Mouse (Mus musculus) testis, adult 2 months (tissue): ENCODE data around the gene Tmem160.

Experiments
- CTCF ChIP-seq: fragments of 200-500 bp; IDR thresholded peaks from 2 replicates; pipeline ENCODE4 v1.5.1; 2012; ENCODE audit warnings: low read depth, mild to moderate bottlenecking, inconsistent platforms, low read length, moderate library complexity; ENCODE audit not compliant: control insufficient read depth, insufficient read depth, insufficient replicate concordance
- POLR2A ChIP-seq: fragments of 200-500 bp; IDR thresholded peaks from 2 replicates; pipeline ENCODE4 v1.6.1; 2012; ENCODE audit warnings: low read depth, mild to moderate bottlenecking, inconsistent platforms, low read length, moderate library complexity; ENCODE audit not compliant: control insufficient read depth

DNA sequence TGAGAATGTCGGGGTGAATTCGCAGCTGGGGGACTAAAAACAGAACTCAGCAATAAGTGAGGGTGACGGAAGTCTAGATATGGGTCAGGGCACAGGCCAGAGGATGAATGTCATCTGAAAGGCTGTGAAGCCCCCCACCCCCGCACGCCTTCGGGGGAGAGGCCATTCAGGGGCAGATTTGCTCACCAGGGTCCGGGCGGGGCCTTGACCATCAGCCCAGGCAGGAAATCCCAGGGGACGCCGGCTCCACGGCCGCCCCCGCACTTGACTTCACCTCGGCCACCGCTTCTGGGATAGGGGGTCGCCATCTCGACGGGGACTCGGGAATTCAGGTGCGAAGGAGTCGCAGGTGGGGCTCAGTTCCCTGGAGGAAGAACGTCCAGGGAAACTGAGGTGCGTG, 22.7 kb downstream of the Tmem160 start:
- TF ChIP-seq CTCF, result no peak
- TF ChIP-seq POLR2A, result no peak
